Mouse (Mus musculus): Measurements from ENCODE around the gene A630023A22Rik.

GRCm38 (mm10) chr14:34001445-34001844, 101.1 kb downstream of the A630023A22Rik start:
- TF ChIP-seq CTCF (IDR thresholded peaks at IDR 0.05; ENCODE audit: low read depth, low read length) (no peak), POLR2A (IDR thresholded peaks at IDR 0.05; ENCODE audit: borderline replicate concordance, low read depth, low read length) (no peak)

Measured in bone marrow macrophage, adult 2 months (primary cell).